Mouse (Mus musculus) frontal cortex, postnatal 10 days (tissue): Measurements from ENCODE around the gene Hoga1.

Experiments used
- DNase-seq, 2 experiments: peaks; one replicate each; pipeline ENCODE4 v3.0.0; 2022; ENCODE audit warnings: low spot score in 2 of 2, mixed read lengths in 1 of 2

Gene Hoga1

DNA sequence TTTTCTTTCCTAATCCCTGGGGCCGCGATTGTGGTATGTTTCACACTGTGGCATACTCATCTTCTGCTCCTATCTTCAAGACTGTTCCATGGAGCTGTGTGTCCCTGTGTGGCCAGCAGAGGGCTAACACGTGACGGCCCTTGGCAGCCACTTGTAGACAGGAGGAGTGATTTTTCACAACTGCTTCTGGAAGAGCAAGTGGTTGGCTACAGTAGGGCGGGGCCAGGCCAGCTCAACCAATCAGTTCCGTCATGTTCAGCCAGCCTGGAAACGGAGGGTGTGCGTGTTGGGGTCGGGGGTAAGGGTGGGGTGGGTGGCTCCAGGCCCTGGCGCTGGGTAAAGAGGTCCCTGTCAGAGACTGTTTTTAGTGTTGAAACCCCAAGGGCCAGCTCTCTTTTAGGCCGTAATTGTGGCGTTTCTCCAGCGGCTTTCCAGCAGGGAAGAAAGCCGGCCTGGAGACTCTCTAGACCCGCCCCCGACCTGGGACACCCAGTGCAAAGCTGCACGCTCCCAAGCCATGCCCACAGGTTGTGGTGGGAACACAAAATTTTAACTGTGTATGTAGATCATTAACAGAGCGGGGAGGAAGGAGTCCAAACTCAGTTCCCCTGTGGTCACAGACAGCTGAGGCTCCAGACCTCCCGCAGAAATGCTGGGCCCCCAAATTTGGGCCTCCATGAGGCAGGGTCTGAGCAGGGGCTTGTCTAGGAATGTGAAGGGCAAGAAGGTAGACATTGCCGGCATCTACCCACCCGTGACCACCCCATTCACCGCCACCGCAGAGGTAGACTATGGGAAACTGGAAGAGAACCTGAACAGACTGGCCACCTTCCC is at the start of gene Hoga1:
Gene Hoga1, plus strand, starts transcription at position 342 of the 834 bp plus-strand sequence.
- DNase-seq: peak; percentile 54 to 64

- no peak for DNase-seq
These were observed 48.3 kb upstream of the Hoga1 start for GRCm38 (mm10) chr19:41997090-41997489.

GRCm38 (mm10) chr19:41998770-41999548 is 46.5 kb upstream of the Hoga1 start:
- no peak for DNase-seq

GRCm38 (mm10) chr19:41999688-42000283 is 45.6 kb upstream of the Hoga1 start:
- no peak for DNase-seq

DNA sequence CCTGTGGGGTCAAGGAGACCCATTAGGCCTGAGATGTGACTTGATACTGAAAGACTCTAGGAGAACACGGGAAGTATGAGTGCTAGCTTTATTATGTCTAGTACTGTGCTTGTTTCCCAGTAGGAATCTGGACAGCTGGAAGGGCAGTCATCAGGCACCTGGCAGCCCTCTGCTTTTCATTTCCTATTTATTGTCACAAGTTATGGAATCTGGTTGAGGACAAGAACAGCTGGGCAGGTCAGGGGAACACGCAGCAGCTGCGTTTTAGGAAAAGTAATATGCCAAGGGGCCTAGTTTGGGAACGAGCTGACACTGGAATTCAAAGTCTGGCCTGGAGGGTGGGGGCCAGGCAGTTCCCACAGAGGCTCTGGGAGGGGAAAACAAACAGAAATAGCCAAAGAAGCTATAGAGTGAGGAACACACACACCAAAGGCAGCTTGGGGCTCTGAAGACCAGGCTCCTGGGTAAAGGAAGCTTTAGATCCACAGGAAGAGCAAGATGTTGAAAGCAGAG is 44.9 kb upstream of the Hoga1 start:
- no peak for DNase-seq

GRCm38 (mm10) chr19:42001253-42001980 is 44.0 kb upstream of the Hoga1 start:
- no peak for DNase-seq

GRCm38 (mm10) chr19:42004258-42004657 is 41.2 kb upstream of the Hoga1 start:
- no peak for DNase-seq

DNA sequence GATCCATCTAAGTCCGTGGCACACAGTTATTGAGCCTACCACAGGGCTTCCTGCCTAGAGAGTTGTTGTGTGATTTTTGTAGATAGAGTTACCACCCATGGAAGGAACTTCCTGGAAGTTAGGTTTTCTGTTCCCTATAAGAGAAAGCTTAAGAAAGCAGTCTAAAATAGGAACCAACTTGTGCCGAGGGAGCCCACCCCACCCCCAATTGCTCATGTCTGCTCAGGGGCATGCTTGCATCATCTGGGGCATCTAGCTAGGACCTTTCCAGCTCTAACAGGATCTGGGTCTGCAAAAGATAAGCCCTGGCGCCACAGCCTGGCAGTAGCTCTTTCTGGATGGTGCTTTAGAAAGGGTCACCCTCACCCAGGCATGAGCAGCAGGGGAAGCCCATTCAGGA is 39.8 kb upstream of the Hoga1 start:
- DNase-seq: peak in 1 of 2 experiments; percentile 35

GRCm38 (mm10) chr19:42006568-42006967 is 38.8 kb upstream of the Hoga1 start:
- no peak for DNase-seq

DNA sequence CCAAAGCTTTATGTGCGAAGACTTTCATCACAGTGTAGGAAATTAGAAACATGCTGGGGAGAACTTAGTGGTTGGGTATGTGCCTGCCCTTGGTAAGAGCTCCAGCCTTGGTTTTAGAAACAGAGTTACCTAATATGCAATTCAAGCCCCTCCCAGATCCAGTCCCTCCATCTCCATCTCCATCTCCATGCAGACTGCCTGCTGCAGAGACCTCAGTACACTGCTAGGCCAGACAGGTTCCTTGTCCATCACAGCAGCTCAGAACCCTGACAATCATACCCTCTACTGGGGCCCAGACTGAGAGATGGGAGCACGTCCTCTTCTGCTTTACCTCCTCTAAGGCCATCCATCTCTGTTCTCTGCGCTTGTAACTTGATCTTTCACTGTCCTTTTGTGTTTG is 36.8 kb upstream of the Hoga1 start:
- DNase-seq: no peak

DNA sequence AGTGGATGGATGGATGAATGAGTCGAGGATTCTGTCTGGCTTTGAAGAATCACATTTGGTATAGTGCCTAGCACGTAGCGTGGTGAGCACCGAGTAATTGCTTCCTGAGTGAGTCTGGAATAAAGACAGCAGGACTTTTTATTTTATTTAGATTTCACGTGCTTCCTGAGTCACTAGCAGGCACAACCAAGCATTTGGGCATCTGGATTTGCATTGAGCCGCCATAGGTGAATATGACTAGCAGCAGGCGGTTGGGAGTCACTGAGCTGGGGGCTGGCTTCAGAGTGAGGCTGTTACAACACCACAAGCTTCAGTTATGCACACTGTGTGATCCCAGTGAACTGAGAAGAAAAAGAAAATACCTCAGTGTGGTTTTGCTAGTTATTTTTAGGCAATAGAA is 36.3 kb upstream of the Hoga1 start:
- no peak for DNase-seq

DNA sequence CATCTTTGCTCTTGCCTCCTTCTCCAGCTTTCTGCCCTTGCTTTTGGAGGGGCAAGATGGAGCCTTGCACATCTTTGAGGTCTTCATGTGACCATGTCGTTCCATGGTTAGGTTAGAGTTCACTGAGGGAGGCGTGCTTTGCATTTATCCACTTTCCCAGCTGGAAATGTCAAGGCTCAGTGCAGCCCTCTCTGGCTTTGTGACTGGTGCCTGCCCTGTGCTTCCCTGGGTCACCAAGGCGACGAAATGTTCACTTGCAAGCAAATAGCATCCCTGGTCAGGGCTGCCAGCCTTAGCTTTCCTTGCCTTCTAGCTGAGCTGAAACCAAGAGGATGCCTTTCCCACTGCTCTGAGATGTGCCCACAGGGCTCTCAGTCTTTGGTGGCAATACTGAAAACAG is 35.0 kb upstream of the Hoga1 start:
- no peak for DNase-seq

DNA sequence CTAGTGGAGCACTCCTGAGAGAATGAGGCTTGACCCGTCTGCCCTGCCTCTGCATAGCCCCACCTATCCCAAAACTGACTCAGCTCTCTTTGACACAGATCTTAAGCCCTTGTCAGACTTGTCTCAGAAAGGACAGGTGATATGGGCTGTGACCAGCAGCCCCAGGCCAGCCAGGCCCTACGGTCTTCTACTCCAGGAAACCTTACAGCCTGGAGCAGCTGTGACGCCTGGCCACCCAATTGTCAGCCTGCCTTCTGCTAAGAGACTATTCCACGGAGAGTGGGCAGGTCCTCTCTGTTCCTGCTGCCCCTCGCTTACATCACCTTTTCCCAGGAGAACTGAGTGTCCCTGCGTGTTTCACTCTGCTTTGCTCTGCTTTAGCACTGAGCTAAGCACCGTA is 34.3 kb upstream of the Hoga1 start:
- no peak for DNase-seq

DNA sequence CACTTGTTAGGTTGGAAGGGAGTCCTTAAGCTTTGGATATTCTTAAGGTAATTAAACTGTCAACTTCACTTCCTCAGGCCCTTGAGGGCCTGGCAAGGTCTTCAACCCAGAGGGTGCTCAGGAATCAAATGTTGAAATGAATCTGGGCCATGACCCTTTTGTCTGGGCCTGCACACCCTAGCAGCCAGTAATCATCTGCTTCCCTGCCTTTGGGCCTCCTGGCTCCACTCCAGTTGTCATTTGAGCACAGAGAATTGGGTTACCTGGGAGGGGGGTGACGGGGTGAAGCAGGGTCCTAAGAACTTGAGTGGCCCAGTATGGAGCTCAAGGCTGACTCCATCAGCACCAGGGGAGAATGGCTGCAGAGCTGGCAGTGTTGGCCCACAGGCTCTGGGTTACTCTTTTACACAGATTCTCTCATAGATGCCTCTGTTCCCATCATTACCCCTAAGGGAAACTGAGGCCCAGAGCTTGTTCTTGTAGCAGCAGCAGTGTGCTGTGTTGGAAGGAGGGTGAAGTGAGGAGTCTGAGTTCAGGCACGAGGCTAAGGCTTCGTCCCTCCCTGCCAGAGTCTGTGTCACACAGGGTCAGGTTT is 31.1 kb upstream of the Hoga1 start:
- DNase-seq: no peak

- DNase-seq: no peak
These were observed 30.4 kb upstream of the Hoga1 start for GRCm38 (mm10) chr19:42015001-42015400.

DNA sequence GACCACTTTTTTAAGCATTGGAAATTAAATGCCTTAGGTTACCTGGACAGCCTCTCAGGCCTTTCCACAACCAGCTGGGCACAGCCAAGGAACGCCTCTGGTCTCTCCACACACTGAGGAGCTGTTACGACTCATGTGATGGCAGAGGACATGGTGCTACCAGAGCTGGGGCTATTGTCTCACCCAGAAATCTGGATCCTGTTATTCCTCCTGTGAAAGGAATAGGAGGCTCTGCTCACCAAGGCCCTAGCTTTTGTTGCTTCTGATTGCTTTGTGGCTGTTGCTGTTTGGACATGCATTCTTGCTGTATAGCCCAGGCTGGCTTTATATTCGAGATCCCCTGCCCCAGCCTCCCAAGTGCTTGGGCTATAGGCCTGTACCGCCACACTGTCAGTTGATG is 29.2 kb upstream of the Hoga1 start:
- no peak for DNase-seq

- DNase-seq: peak in 1 of 2 experiments; percentile 39
These were observed 28.6 kb upstream of the Hoga1 start for GRCm38 (mm10) chr19:42016840-42017239.

- DNase-seq: peak; percentile 34 to 38
These were observed 27.8 kb upstream of the Hoga1 start for GRCm38 (mm10) chr19:42017399-42018247.

GRCm38 (mm10) chr19:42019011-42019522 is 26.3 kb upstream of the Hoga1 start:
- DNase-seq: no peak
